Mouse (Mus musculus): ENCODE data around the gene Tepsin. TPM values are rescaled to one million over a fixed set of nuclear protein-coding genes. Genes with fewer than 3 reads are reported as not detected.

Tepsin gene
- 1 to 10 TPM; 5.2 to 6.3 TPM for total RNA-seq (2021)
- long read RNA-seq, experiment 1, transcript Tepsin-202 (13 exons, 2,770 nt) = major isoform, 12 of 25 reads
- long read RNA-seq, experiment 1, partial matches to known transcripts = 3 of 25 reads
- long read RNA-seq, experiment 1, other reads (novel, unspliced or antisense) = 10 of 25 reads
- long read RNA-seq, experiment 2, transcript Tepsin-202 (13 exons, 2,770 nt) = major isoform, 7 of 10 reads
- long read RNA-seq, experiment 2, partial matches to known transcripts = 1 of 10 reads
- long read RNA-seq, experiment 2, other reads (novel, unspliced or antisense) = 2 of 10 reads

- peak; percentile 93 for DNase-seq
Measured at GRCm38 (mm10) chr11:120098588-120099511, at the start of gene Tepsin, which contains the start of gene Ndufaf8. Gene Tepsin, minus strand, starts transcription at chr11:120098731. Gene Ndufaf8, plus strand, starts transcription at chr11:120098928.

GRCm38 (mm10) chr11:120143708-120144497, 45.4 kb upstream of the Tepsin start:
- DNase-seq = no peak

GRCm38 (mm10) chr11:120142601-120143051, 44.1 kb upstream of the Tepsin start:
- peak; percentile 42 for DNase-seq

GRCm38 (mm10) chr11:120140255-120140654, 41.7 kb upstream of the Tepsin start:
- no peak for DNase-seq

- no peak for DNase-seq
Measured at GRCm38 (mm10) chr11:120139309-120139731, 40.8 kb upstream of the Tepsin start.

GRCm38 (mm10) chr11:120137625-120138004, 39.1 kb upstream of the Tepsin start:
- no peak for DNase-seq

GRCm38 (mm10) chr11:120136796-120137624, 38.5 kb upstream of the Tepsin start:
- DNase-seq = no peak

- no peak for DNase-seq
Measured at GRCm38 (mm10) chr11:120136195-120136594, 37.7 kb upstream of the Tepsin start.

- DNase-seq = no peak
Measured at GRCm38 (mm10) chr11:120134847-120135530, 36.5 kb upstream of the Tepsin start.

GRCm38 (mm10) chr11:120134148-120134547, 35.6 kb upstream of the Tepsin start:
- DNase-seq = no peak

- DNase-seq = no peak
Measured at GRCm38 (mm10) chr11:120129281-120129680, 30.8 kb upstream of the Tepsin start.

- no peak for DNase-seq
Measured at GRCm38 (mm10) chr11:120126845-120127244, 28.3 kb upstream of the Tepsin start.

- no peak for DNase-seq
Measured at GRCm38 (mm10) chr11:120122126-120122525, 23.6 kb upstream of the Tepsin start.

GRCm38 (mm10) chr11:120120642-120121420, 22.3 kb upstream of the Tepsin start:
- peak; percentile 71 for DNase-seq

- no peak for DNase-seq
Measured at GRCm38 (mm10) chr11:120119936-120120541, 21.5 kb upstream of the Tepsin start.

- DNase-seq = no peak
Measured at GRCm38 (mm10) chr11:120119108-120119507, 20.6 kb upstream of the Tepsin start.

- no peak for DNase-seq
Measured at GRCm38 (mm10) chr11:120117626-120118025, 19.1 kb upstream of the Tepsin start.

- DNase-seq = no peak
Measured at GRCm38 (mm10) chr11:120114488-120115215, 16.1 kb upstream of the Tepsin start.

- DNase-seq = no peak
Measured at GRCm38 (mm10) chr11:120112136-120112535, 13.6 kb upstream of the Tepsin start.
